Mouse (Mus musculus) thymus, adult 2 months (tissue): ENCODE measurements around the gene Bax. TPM values are rescaled to one million over a fixed set of nuclear protein-coding genes. Genes with fewer than 3 reads are reported as not detected.

Source experiments
- DNase-seq: peaks from one replicate; pipeline ENCODE4 v3.0.0; 2021
- H3K27ac ChIP-seq: fragments of 200-500 bp; 2 replicates; pipeline ENCODE4 v1.5.1; 2012; ENCODE audit warnings: low read length, control low read depth; ENCODE audit not compliant: control insufficient read depth, insufficient read depth
- H3K27me3 ChIP-seq: fragments of 200-500 bp; 2 replicates; pipeline ENCODE4 v1.6.1; 2012; ENCODE audit warnings: mild to moderate bottlenecking, low read length, moderate library complexity, mixed read lengths; ENCODE audit not compliant: control insufficient read depth, insufficient read depth
- H3K36me3 ChIP-seq: fragments of 200-500 bp; 2 replicates; pipeline ENCODE4 v1.6.1; 2012; ENCODE audit warnings: mild to moderate bottlenecking, low read length, moderate library complexity; ENCODE audit not compliant: control insufficient read depth, insufficient read depth
- H3K4me1 ChIP-seq: fragments of 200-500 bp; replicated peaks from 2 replicates; pipeline ENCODE4 v1.6.1; 2012; ENCODE audit warnings: low read length; ENCODE audit not compliant: control insufficient read depth, insufficient read depth
- H3K4me3 ChIP-seq: fragments of 200-500 bp; 2 replicates; pipeline ENCODE4 v1.5.1; 2012; ENCODE audit warnings: mild to moderate bottlenecking, low read length, control low read depth, moderate library complexity; ENCODE audit not compliant: control insufficient read depth, insufficient read depth
- CTCF ChIP-seq: fragments of 200-500 bp; IDR thresholded peaks from 2 replicates; pipeline ENCODE4 v1.5.1; 2012; ENCODE audit warnings: mild to moderate bottlenecking, control low read depth, low read length, moderate library complexity, borderline replicate concordance; ENCODE audit not compliant: control insufficient read depth, poor library complexity, insufficient read depth; ENCODE audit errors: extremely low read depth
- POLR2A ChIP-seq: fragments of 200-500 bp; IDR thresholded peaks from 2 replicates; pipeline ENCODE4 v1.6.1; 2012; ENCODE audit warnings: mild to moderate bottlenecking, low read length, control low read depth, moderate library complexity; ENCODE audit not compliant: control insufficient read depth, poor library complexity, insufficient read depth; ENCODE audit errors: extremely low read depth
- WGBS: fragments of 180-500 bp; shearing (Covaris S2); methylation state at CpG from one replicate; pipeline ENCODE4 v1.1.7; 2018; 5-methylcytosine and 5-hydroxymethylcytosine counted together
- polyA plus RNA-seq: library from polyadenylated mRNA; depleted of rRNA; stranded (reverse); fragments of >200 nt; gene quantifications from 2 replicates; pipeline ENCODE4 v1.2.3, GENCODE M21; 2012

Bax gene
- polyA plus RNA-seq, 1 experiment, result 184 TPM

GRCm38 (mm10) chr7:45507583-45507982 lies 40.9 kb upstream of the Bax start:
- DNase-seq, result no peak
- Histone ChIP-seq H3K27me3 (no peaks in the 10 kb centered on the region), H3K27ac (no peak overlapping the region), H3K4me1 (peaks cover 6% of the 10 kb centered on the region), H3K4me3 (no peak overlapping the region), H3K36me3 (no peaks in the 10 kb centered on the region)
- WGBS, result 90% methylated on average over 6 of the region's 6 CpGs
- no peak for TF ChIP-seq POLR2A
- no peak for TF ChIP-seq CTCF

GRCm38 (mm10) chr7:45498427-45498826 lies 31.7 kb upstream of the Bax start:
- WGBS, result 97% methylated on average over 6 of the region's 6 CpGs
- no peak for DNase-seq
- TF ChIP-seq CTCF, result no peak
- no peak for TF ChIP-seq POLR2A
- Histone ChIP-seq H3K27ac (no peak overlapping the region), H3K36me3 (peaks cover 13% of the 10 kb centered on the region), H3K4me3 (no peak overlapping the region), H3K27me3 (no peaks in the 10 kb centered on the region), H3K4me1 (no peaks in the 10 kb centered on the region)

GRCm38 (mm10) chr7:45494548-45494947 lies 27.9 kb upstream of the Bax start:
- Histone ChIP-seq H3K4me3 (no peak overlapping the region), H3K27me3 (no peaks in the 10 kb centered on the region), H3K27ac (no peak overlapping the region), H3K4me1 (0 out of 2 replicates have a peak, but pooled peaks cover 2% of the 10 kb centered on the region), H3K36me3 (peaks cover 13% of the 10 kb centered on the region)
- TF ChIP-seq POLR2A (no peak), CTCF (no peak)
- WGBS, result 95% methylated on average over 9 of the region's 9 CpGs
- no peak for DNase-seq

GRCm38 (mm10) chr7:45492951-45493350 lies 26.3 kb upstream of the Bax start:
- WGBS, result over 99% methylated on average over 5 of the region's 5 CpGs
- TF ChIP-seq POLR2A (no peak), CTCF (no peak)
- DNase-seq, result no peak
- Histone ChIP-seq H3K27ac (no peak overlapping the region), H3K4me1 (peaks cover 10% of the 10 kb centered on the region), H3K27me3 (no peaks in the 10 kb centered on the region), H3K36me3 (peaks cover 2% of the 10 kb centered on the region), H3K4me3 (no peak overlapping the region)

- DNase-seq, result no peak
- 97% methylated on average over 8 of the region's 8 CpGs for WGBS
- peaks cover 10% of the 10 kb centered on the region for H3K4me1 ChIP-seq
- H3K4me3 ChIP-seq, result no peak overlapping the region
- H3K36me3 ChIP-seq, result no peaks in the 10 kb centered on the region; the same call in none of the 2 replicates
- TF ChIP-seq POLR2A, result no peak
- TF ChIP-seq CTCF, result no peak
- H3K27ac ChIP-seq, result no peak overlapping the region
- no peaks in the 10 kb centered on the region for H3K27me3 ChIP-seq
These were observed 25.6 kb upstream of the Bax start for GRCm38 (mm10) chr7:45492225-45492844.

- no peaks in the 10 kb centered on the region for H3K27me3 ChIP-seq
- H3K4me1 ChIP-seq, result peaks cover 10% of the 10 kb centered on the region
- no peak for DNase-seq
- TF ChIP-seq POLR2A, result no peak
- no peak for TF ChIP-seq CTCF
- no peaks in the 10 kb centered on the region; the same call in none of the 2 replicates for H3K36me3 ChIP-seq
- H3K27ac ChIP-seq, result no peak overlapping the region
- 25% methylated on average over 3 of the region's 3 CpGs for WGBS
- no peak overlapping the region for H3K4me3 ChIP-seq
These were observed 24.6 kb upstream of the Bax start for GRCm38 (mm10) chr7:45491264-45491663.
